ENCODE assay signal across 8 mouse cellular contexts in the genomic region with DNA sequence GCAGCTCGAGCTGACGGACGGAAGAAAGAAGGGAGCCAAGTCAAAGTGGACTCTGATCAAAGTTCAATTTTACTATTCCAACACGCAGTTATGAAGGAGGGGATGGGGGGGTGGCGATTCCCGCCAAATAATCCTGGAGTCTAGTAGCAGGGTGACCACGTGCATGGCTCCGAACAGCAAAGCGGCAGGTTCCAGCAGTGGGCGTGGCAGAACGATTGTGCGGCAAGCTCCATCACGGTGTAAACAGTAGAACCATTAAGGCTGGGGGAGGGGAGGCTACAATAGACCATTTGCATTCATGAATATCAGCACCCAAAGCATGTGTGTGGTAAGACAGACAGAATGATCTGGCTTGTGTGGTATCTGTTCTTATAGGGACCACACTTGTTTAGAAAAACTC.
DNase-seq lines count a peak whose midpoint lies in the region; TF ChIP-seq lines count a peak whose summit lies in the region.
"Not testable (repeated sequence)": the region's sequence is repeated elsewhere in the genome, so short reads cannot be mapped to it uniquely, and the experiment has no call there.

No protein-coding gene starts in this region.

- 0 out of 2 replicates have a peak, but pooled peaks have one; percentile 67 for TF ChIP-seq EP300 in ES-Bruce4 (IDR thresholded peaks at IDR 0.05; ENCODE audit: insufficient read depth, low read depth, low read length)

- H3K36me3 ChIP-seq in ES-Bruce4 (ENCODE audit: control insufficient read depth, insufficient read depth, low read length, poor library complexity, severe bottlenecking); testis, adult 2 months (ENCODE audit: control insufficient read depth, insufficient read depth, low read length): not testable (repeated sequence)

- not testable (repeated sequence) for H3K4me3 ChIP-seq in ES-Bruce4 (ENCODE audit: low read depth, low read length)
- H3K4me3 ChIP-seq in testis, adult 2 months (ENCODE audit: control insufficient read depth, low read depth, low read length) = peak overlapping the region; percentile 77

- TF ChIP-seq CTCF in ES-Bruce4 (IDR thresholded peaks at IDR 0.05; ENCODE audit: low read depth, low read length); testis, adult 2 months (IDR thresholded peaks at IDR 0.05; ENCODE audit: control insufficient read depth, insufficient read depth, insufficient replicate concordance, low read depth, low read length): not testable (repeated sequence)

- not testable (repeated sequence) for H3K9ac ChIP-seq in ES-Bruce4 (ENCODE audit: low read depth, poor library complexity, severe bottlenecking)

- H3K4me1 ChIP-seq in ES-Bruce4 (ENCODE audit: control insufficient read depth, insufficient read depth, low read length); testis, adult 2 months (ENCODE audit: control insufficient read depth, insufficient read depth, low read length): not testable (repeated sequence)

- H3K9me3 ChIP-seq in ES-Bruce4 (replicated peaks; ENCODE audit: control insufficient read depth, insufficient read depth, low read length, poor library complexity, severe bottlenecking) = not testable (repeated sequence)

- TF ChIP-seq POLR2A in ES-Bruce4 (IDR thresholded peaks at IDR 0.05; ENCODE audit: insufficient read depth, low read length) = not testable (repeated sequence)
- TF ChIP-seq POLR2A in testis, adult 2 months (IDR thresholded peaks at IDR 0.05; ENCODE audit: control insufficient read depth, low read depth, low read length) = peak; percentile 47; the same call in 1 of the 2 replicates

- not testable (repeated sequence) for H3K27ac ChIP-seq in ES-Bruce4 (ENCODE audit: insufficient read depth, low read length); testis, adult 2 months (ENCODE audit: control insufficient read depth, insufficient read depth, low read depth, low read length)

- H3K27me3 ChIP-seq in ES-Bruce4 (ENCODE audit: control insufficient read depth, insufficient read depth, low read length, poor library complexity, severe bottlenecking); testis, adult 2 months (ENCODE audit: control insufficient read depth, insufficient read depth, low read length): not testable (repeated sequence)

- DNase-seq in ES-CJ7 (ENCODE audit: low read depth, low spot score) = peak; percentile 34
- DNase-seq in R1 (ENCODE audit: low read depth, low spot score) = peak; percentile 47
- peak; percentile 42 for DNase-seq in ZHBTc4 (ENCODE audit: low read depth, low spot score)
- peak; percentile 16 for DNase-seq in brain, adult 2 months (ENCODE audit: low read depth, low spot score)
- DNase-seq in heart, adult 11 months = peak; percentile 79
- peak; percentile 11 for DNase-seq in layer of hippocampus, adult 11-12 months (ENCODE audit: low spot score)

Comparison
In these comparisons a context has a peak if more than half of its experiments do, and no peak if none do; other contexts are left out.
1. DNase-seq: peak in every context shown above with its lines; median percentile 79 in heart, adult 11 months; 47 in R1; 42 in ZHBTc4; 34 in ES-CJ7; 16 in brain, adult 2 months; 11 in layer of hippocampus, adult 11-12 months.